Mouse (Mus musculus) heart, embryonic 14.5 days (tissue): ENCODE results near the gene Daxx. TPM values are rescaled to one million over a fixed set of nuclear protein-coding genes. Genes with fewer than 3 reads are reported as not detected.

Experiments
- ATAC-seq: fragments of 200-750 bp; cut with Nextera tagmentation; 2 replicates; pipeline ENCODE4 v1.8.0; 2017; ENCODE audit warnings: low read depth, moderate TSS enrichment; ENCODE audit not compliant: insufficient number of reproducible peaks, insufficient read depth, low FRiP score
- H3K27ac ChIP-seq, 2 experiments: fragments of 200-500 bp in 1 of 2; fragments of 300-500 bp in 1 of 2; sonication (generic) in 1 of 2; replicated peaks in 1 of 2; 2 replicates each; pipeline ENCODE4 v1.5.1; 2012 to 2014; ENCODE audit warnings: low read depth in 2 of 2, low read length in 2 of 2, control low read depth in 1 of 2, mild to moderate bottlenecking in 1 of 2, mixed read lengths in 1 of 2; ENCODE audit not compliant: control insufficient read depth in 1 of 2, insufficient read depth in 1 of 2
- H3K27me3 ChIP-seq: fragments of 300-500 bp; sonication (generic); 2 replicates; pipeline ENCODE4 v1.6.1; 2014; ENCODE audit warnings: mild to moderate bottlenecking, low read length, control low read depth; ENCODE audit not compliant: control insufficient read depth, insufficient read depth
- H3K36me3 ChIP-seq: fragments of 300-500 bp; sonication (generic); 2 replicates; pipeline ENCODE4 v1.6.1; 2014; ENCODE audit warnings: mild to moderate bottlenecking, control low read depth, low read length, mixed read lengths; ENCODE audit not compliant: control insufficient read depth, insufficient read depth
- H3K4me1 ChIP-seq, 2 experiments: fragments of 200-500 bp in 1 of 2; fragments of 300-500 bp in 1 of 2; sonication (generic) in 1 of 2; 2 replicates each; pipeline ENCODE4 v1.6.1; 2012 to 2014; ENCODE audit warnings: low read length in 2 of 2, control low read depth in 1 of 2, mixed read lengths in 1 of 2; ENCODE audit not compliant: control insufficient read depth in 2 of 2, insufficient read depth in 2 of 2
- H3K4me2 ChIP-seq: fragments of 300-500 bp; sonication (generic); 2 replicates; pipeline ENCODE4 v1.6.1; 2014; ENCODE audit warnings: mild to moderate bottlenecking, low read length
- H3K4me3 ChIP-seq, 2 experiments: fragments of 200-500 bp in 1 of 2; fragments of 300-500 bp in 1 of 2; sonication (generic) in 1 of 2; 2 replicates each; pipeline ENCODE4 v1.5.1; 2012 to 2014; ENCODE audit warnings: low read length in 2 of 2, mild to moderate bottlenecking in 2 of 2, control low read depth in 1 of 2, low read depth in 1 of 2, moderate library complexity in 1 of 2; ENCODE audit not compliant: control insufficient read depth in 1 of 2, insufficient read depth in 1 of 2
- H3K9ac ChIP-seq: fragments of 300-500 bp; sonication (generic); 2 replicates; pipeline ENCODE4 v1.6.1; 2014; ENCODE audit warnings: mild to moderate bottlenecking, low read length
- H3K9me3 ChIP-seq: fragments of 300-500 bp; sonication (generic); 2 replicates; pipeline ENCODE4 v1.6.1; 2016; ENCODE audit warnings: low read length, control low read depth; ENCODE audit not compliant: control insufficient read depth
- WGBS: fragments of 180-500 bp; shearing (Covaris S2); extraction: QIAGEN DNeasy Blood & Tissue Kit; methylation state at CpG from one replicate; pipeline ENCODE4 v1.1.7; 2014; 5-methylcytosine and 5-hydroxymethylcytosine counted together
- polyA plus RNA-seq: library from polyadenylated mRNA; unstranded; fragments of >200 nt; fragmentation: Nextera tagmentation; extraction: Ambion mirVana; gene quantifications from 2 replicates; pipeline ENCODE4 v1.2.1, GENCODE M21; 2014

Gene Daxx
- polyA plus RNA-seq, 1 experiment from 2014 or later = 27.2 TPM

GRCm38 (mm10) chr17:33925406-33926116 lies 16.3 kb downstream of the Daxx start:
- WGBS = 82% methylated on average over 19 of the region's 21 CpGs
- no peak overlapping the region for H3K4me2 ChIP-seq
- H3K36me3 ChIP-seq = peaks cover 11% of the 10 kb centered on the region
- ATAC-seq = no peak
- H3K9ac ChIP-seq = no peak overlapping the region
- no peaks in the 10 kb centered on the region for H3K27me3 ChIP-seq
- no peak overlapping the region for H3K4me3 ChIP-seq
- no peaks in the 10 kb centered on the region for H3K9me3 ChIP-seq
- H3K27ac ChIP-seq = no peak overlapping the region
- peaks cover under 1 to 9% of the 10 kb centered on the region in 2 experiments; a peak in 3 of 4 replicates for H3K4me1 ChIP-seq

GRCm38 (mm10) chr17:33926207-33926932 lies 17.2 kb downstream of the Daxx start:
- no peak overlapping the region for H3K4me2 ChIP-seq
- no peak overlapping the region for H3K4me3 ChIP-seq
- H3K36me3 ChIP-seq = peaks cover 11% of the 10 kb centered on the region
- no peak overlapping the region for H3K9ac ChIP-seq
- H3K9me3 ChIP-seq = no peaks in the 10 kb centered on the region
- H3K4me1 ChIP-seq = peaks cover 8 to 17% of the 10 kb centered on the region in 2 experiments; a peak in 3 of 4 replicates
- H3K27me3 ChIP-seq = no peaks in the 10 kb centered on the region
- no peak for ATAC-seq
- no peak overlapping the region for H3K27ac ChIP-seq
- 74% methylated on average over 17 of the region's 17 CpGs for WGBS

GRCm38 (mm10) chr17:33928251-33928947 lies 19.2 kb downstream of the Daxx start:
- H3K27ac ChIP-seq = no peak overlapping the region
- peak overlapping the region; percentile 91 for H3K9ac ChIP-seq
- no peaks in the 10 kb centered on the region for H3K9me3 ChIP-seq
- WGBS = 51% methylated on average over 21 of the region's 21 CpGs
- peak overlapping the region; percentile 82 to 91 for H3K4me3 ChIP-seq
- H3K36me3 ChIP-seq = peaks cover 28% of the 10 kb centered on the region
- H3K4me1 ChIP-seq = peaks cover 8 to 18% of the 10 kb centered on the region in 2 experiments; a peak in 3 of 4 replicates
- no peak for ATAC-seq
- H3K4me2 ChIP-seq = peak overlapping the region; percentile 97
- no peaks in the 10 kb centered on the region for H3K27me3 ChIP-seq

DNA sequence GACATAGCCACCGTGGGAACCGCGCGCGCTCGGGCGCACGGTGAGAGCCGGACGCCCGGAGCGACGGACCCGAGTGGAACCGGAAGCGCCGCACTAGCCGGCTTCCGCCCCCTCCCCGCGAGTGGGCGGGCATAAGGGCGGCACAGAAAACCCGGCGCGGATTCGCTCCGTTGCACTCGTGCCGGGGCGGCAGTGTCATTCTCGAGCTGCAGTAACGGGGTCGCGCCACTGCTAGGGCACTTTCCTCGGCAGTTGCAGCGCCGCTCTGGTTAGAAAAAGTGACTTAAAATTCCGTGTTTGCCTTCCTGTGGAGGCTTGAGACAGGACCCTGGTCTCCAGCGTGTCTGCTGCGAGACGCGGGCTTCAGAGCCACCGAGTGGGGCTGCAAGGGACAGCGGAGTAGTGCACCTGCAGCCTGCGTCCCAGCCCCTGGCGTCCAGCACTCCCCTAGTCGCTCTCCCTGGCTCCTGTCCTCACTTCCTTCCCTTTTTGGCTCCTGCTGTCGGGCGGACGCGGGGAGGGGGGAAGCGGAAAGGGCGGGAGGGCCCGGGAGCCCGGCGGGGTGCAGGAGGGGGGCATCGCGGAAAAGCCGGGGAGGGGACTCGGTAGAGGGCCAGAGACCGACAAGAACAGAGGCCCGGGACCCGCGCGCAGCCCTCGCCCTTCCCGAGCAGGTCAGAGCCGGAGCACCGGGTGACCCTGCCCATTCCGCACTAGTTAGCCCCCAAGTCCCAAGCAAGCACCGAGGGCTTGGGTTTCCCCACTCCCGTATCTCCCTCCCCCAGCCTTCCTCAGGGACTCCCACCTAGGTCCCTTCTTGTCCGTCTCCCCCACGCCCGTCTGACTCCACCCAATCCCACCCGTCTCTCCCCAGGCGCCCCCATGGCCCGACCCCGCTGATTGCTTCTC lies 20.4 kb downstream of the Daxx start, which contains the start of gene Rgl2:
Gene Rgl2, plus strand, starts transcription at position 173 of the 909 bp plus-strand sequence.
- WGBS = 0% methylated on average over 80 of the region's 80 CpGs
- H3K27ac ChIP-seq = peak within 1 kb of the TSS; percentile 99
- H3K9ac ChIP-seq = peak within 1 kb of the TSS; percentile 91
- no peaks in the 10 kb centered on the region for H3K9me3 ChIP-seq
- H3K4me1 ChIP-seq = peaks cover 8 to 18% of the 10 kb centered on the region in 2 experiments; a peak in 3 of 4 replicates
- peak within 1 kb of the TSS; percentile 97 for H3K4me2 ChIP-seq
- H3K36me3 ChIP-seq = peaks cover 40% of the 10 kb centered on the region
- H3K4me3 ChIP-seq = peak within 1 kb of the TSS; percentile 82 to 91
- no peaks in the 10 kb centered on the region for H3K27me3 ChIP-seq
- ATAC-seq = peak; percentile 83

DNA sequence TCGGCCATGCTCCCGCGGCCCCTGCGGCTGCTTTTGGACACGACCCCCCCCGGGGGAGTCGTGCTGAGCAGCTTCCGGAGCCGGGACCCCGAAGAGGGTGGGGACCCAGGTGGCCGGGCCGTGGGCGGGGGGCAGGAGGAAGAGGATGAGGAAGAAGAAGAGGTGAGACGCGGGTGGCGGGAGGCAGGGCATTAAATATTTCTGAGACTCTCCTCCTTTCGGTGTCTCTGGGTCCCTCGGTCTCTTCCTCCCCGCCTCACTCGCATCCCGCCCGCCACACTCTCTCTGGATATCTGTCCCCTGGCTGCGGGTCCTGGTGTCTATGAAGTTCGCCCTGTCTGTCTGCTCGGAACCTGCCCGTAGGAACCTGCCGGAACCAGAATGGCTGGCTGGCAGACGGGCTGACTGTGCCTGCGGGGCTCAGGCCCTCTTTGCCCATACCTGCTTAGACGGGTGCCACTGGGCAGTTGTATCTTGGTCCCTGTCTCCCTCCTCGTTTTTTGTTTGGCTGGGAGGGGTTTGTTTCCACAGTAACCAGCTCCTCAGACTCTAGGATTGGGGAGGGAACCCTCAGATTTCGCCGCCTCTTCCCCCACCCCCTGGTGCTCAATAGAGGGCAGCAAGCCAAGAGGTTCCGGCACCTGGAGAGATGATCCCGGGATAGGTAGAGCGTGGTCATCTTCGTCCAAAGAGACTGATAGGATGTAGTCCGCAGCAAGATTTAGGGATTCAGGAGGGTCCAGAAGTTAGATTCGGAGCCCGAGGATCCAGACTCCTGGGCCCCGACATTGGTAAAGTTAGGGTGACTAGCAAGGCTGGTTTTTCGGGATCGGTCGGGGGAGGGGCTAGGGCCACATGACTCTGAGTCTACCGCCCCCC lies 21.3 kb downstream of the Daxx start:
- ATAC-seq = no peak
- Histone ChIP-seq H3K4me1 (peaks cover 8 to 18% of the 10 kb centered on the region in 2 experiments; a peak in 3 of 4 replicates), H3K36me3 (peaks cover 48% of the 10 kb centered on the region), H3K9me3 (no peaks in the 10 kb centered on the region), H3K4me2 (peak overlapping the region; percentile 97), H3K27ac (peak overlapping the region; percentile 99), H3K27me3 (no peaks in the 10 kb centered on the region), H3K9ac (peak overlapping the region; percentile 91), H3K4me3 (peak overlapping the region; percentile 82 to 91)
- WGBS = under 1% methylated on average over 45 of the region's 45 CpGs

GRCm38 (mm10) chr17:33931159-33931866 lies 22.1 kb downstream of the Daxx start:
- Histone ChIP-seq H3K4me3 (peak overlapping the region; percentile 82 to 91), H3K9me3 (no peaks in the 10 kb centered on the region), H3K4me2 (peak overlapping the region; percentile 97), H3K36me3 (peaks cover 53% of the 10 kb centered on the region), H3K27me3 (no peaks in the 10 kb centered on the region), H3K27ac (no peak overlapping the region), H3K4me1 (peaks cover 8 to 18% of the 10 kb centered on the region in 2 experiments; a peak in 3 of 4 replicates), H3K9ac (peak overlapping the region; percentile 91)
- no peak for ATAC-seq
- WGBS = 41% methylated on average over 18 of the region's 18 CpGs
